ENCODE assay signal across 21 mouse cellular contexts in genomic region chr10:108545715-108546114, GRCm38 (mm10).
DNase-seq lines count a peak whose midpoint lies in the region; TF ChIP-seq lines count a peak whose summit lies in the region.
"Had no signal": no experiment of that assay in that cellular context is flagged by ENCODE, and none has a peak within 500 bp of the region (broad histone marks: within the 10 kb centered on the region; RNA-seq: fewer than 3 reads in every experiment).

No protein-coding gene starts in this region.

- TF ChIP-seq CTCF in layer of hippocampus, adult 2 months (conservative IDR thresholded peaks at IDR 0.05), result no peak
- TF ChIP-seq CTCF in cortical plate, adult 2 months (IDR thresholded peaks at IDR 0.05; ENCODE audit: extremely low read depth, insufficient read depth, low read length), result no peak

- intact Hi-C loops in heart, postnatal 25 days (cut with DNase I), result no loop called here

- H3K4me1 ChIP-seq in cortical plate, adult 2 months (ENCODE audit: control insufficient read depth, insufficient read depth, low read length), result peaks cover 3% of the 10 kb centered on the region; the same call in 1 of the 2 replicates
- H3K4me1 ChIP-seq: embryonic facial prominence, embryonic 13.5 days; embryonic facial prominence, embryonic 15.5 days; forebrain, embryonic 13.5 days; forebrain, embryonic 15.5 days had no signal

- H3K27ac ChIP-seq in layer of hippocampus, adult 2 months, result peak overlapping the region; percentile 81
- peak overlapping the region; percentile 21; the same call in 1 of the 2 replicates for H3K27ac ChIP-seq in cortical plate, adult 2 months (ENCODE audit: insufficient read depth, low read length)
- H3K27ac ChIP-seq: embryonic facial prominence, embryonic 13.5 days; embryonic facial prominence, embryonic 15.5 days; forebrain, embryonic 13.5 days; forebrain, embryonic 15.5 days had no signal

- DNase-seq in layer of hippocampus, adult 2 months (ENCODE audit: low spot score in 2 of 2), result no peak
- DNase-seq in layer of hippocampus, postnatal 25 days (ENCODE audit: extremely low spot score in 1 of 2, low spot score in 1 of 2), result no peak
- DNase-seq in brain, adult 2 months (ENCODE audit: low read depth, low spot score), result peak; percentile 64
- DNase-seq in heart, postnatal 25 days (ENCODE audit: low spot score), result no peak
- DNase-seq in gastrocnemius, postnatal 4 days (ENCODE audit: low spot score in 2 of 2), result no peak
- DNase-seq: adrenal gland, adult 2 months; adrenal gland, postnatal 10 days; adrenal gland, postnatal 25 days; cerebellum, adult 11-12 months; cerebellum, adult 2 months; cerebellum, adult 9-10 months; cerebellum, postnatal 10 days; cerebellum, postnatal 25 days; embryo, embryonic 11 days; forebrain, postnatal 0 days had no signal

- TF ChIP-seq POLR2A in cortical plate, adult 2 months (IDR thresholded peaks at IDR 0.05; ENCODE audit: extremely low read depth, insufficient read depth, low read length), result no peak

- no peak overlapping the region for H3K4me3 ChIP-seq in layer of hippocampus, adult 2 months
- no peak overlapping the region for H3K4me3 ChIP-seq in cortical plate, adult 2 months (ENCODE audit: insufficient read depth, low read length)
- H3K4me3 ChIP-seq: embryonic facial prominence, embryonic 13.5 days; embryonic facial prominence, embryonic 15.5 days; erythroblast, embryonic 14.5 days; forebrain, embryonic 13.5 days; forebrain, embryonic 15.5 days had no signal
